Mouse (Mus musculus): ENCODE measurements around the gene Efcab7. TPM values are rescaled to one million over a fixed set of nuclear protein-coding genes. Genes with fewer than 3 reads are reported as not detected.

The Efcab7 gene
- polyA plus RNA-seq, 1 experiment from 2014 or later: 9.4 TPM

- Histone ChIP-seq H3K27me3 (replicated peaks) (no peaks in the 10 kb centered on the region), H3K9ac (peak within 1 kb of the TSS; percentile 92), H3K27ac (replicated peaks) (peak within 1 kb of the TSS; percentile 99), H3K36me3 (peaks cover 11% of the 10 kb centered on the region; the same call in 1 of the 2 replicates), H3K9me3 (no peaks in the 10 kb centered on the region), H3K4me3 (peak within 1 kb of the TSS; percentile 77), H3K4me2 (peak within 1 kb of the TSS; percentile 77), H3K4me1 (peaks cover 51% of the 10 kb centered on the region)
- ATAC-seq (ENCODE audit: extremely low read depth, insufficient number of reproducible peaks, low FRiP score, low TSS enrichment): peak; percentile 86
- WGBS: under 1% methylated on average over 55 of the region's 57 CpGs
These were observed 100.9 kb downstream of the Efcab7 start, which contains the start of gene Itgb3bp for GRCm38 (mm10) chr4:99929613-99930517. Gene Itgb3bp, minus strand, starts transcription at chr4:99929813.

GRCm38 (mm10) chr4:99930518-99931239, 101.7 kb downstream of the Efcab7 start:
- Histone ChIP-seq H3K4me3 (peak overlapping the region; percentile 77), H3K9me3 (no peaks in the 10 kb centered on the region), H3K36me3 (peaks cover 19% of the 10 kb centered on the region), H3K9ac (peak overlapping the region; percentile 92), H3K27me3 (replicated peaks) (no peaks in the 10 kb centered on the region), H3K27ac (replicated peaks) (peak overlapping the region; percentile 99), H3K4me2 (peak overlapping the region; percentile 77), H3K4me1 (peaks cover 56% of the 10 kb centered on the region)
- no peak for ATAC-seq (ENCODE audit: extremely low read depth, insufficient number of reproducible peaks, low FRiP score, low TSS enrichment)
- 28% methylated on average over 10 of the region's 10 CpGs for WGBS

GRCm38 (mm10) chr4:99931240-99931580, 102.2 kb downstream of the Efcab7 start:
- Histone ChIP-seq H3K4me3 (peak overlapping the region; percentile 77), H3K9ac (peak overlapping the region; percentile 92), H3K4me1 (peaks cover 56% of the 10 kb centered on the region), H3K27me3 (replicated peaks) (no peaks in the 10 kb centered on the region), H3K9me3 (no peaks in the 10 kb centered on the region), H3K27ac (replicated peaks) (peak overlapping the region; percentile 99), H3K4me2 (peak overlapping the region; percentile 77), H3K36me3 (peaks cover 24% of the 10 kb centered on the region)
- WGBS: 40% methylated on average over 11 of the region's 11 CpGs
- no peak for ATAC-seq (ENCODE audit: extremely low read depth, insufficient number of reproducible peaks, low FRiP score, low TSS enrichment)

GRCm38 (mm10) chr4:99931807-99932206, 102.8 kb downstream of the Efcab7 start:
- ATAC-seq (ENCODE audit: extremely low read depth, insufficient number of reproducible peaks, low FRiP score, low TSS enrichment): no peak
- Histone ChIP-seq H3K36me3 (peaks cover 30% of the 10 kb centered on the region), H3K9me3 (no peaks in the 10 kb centered on the region), H3K27ac (replicated peaks) (peak overlapping the region; percentile 99), H3K4me2 (peak overlapping the region; percentile 77), H3K4me3 (peak overlapping the region; percentile 77), H3K9ac (peak overlapping the region; percentile 92), H3K4me1 (peaks cover 56% of the 10 kb centered on the region), H3K27me3 (replicated peaks) (no peaks in the 10 kb centered on the region)
- 45% methylated on average over 4 of the region's 4 CpGs for WGBS

- Histone ChIP-seq H3K9me3 (no peaks in the 10 kb centered on the region), H3K27me3 (replicated peaks) (no peaks in the 10 kb centered on the region), H3K4me1 (peaks cover 51% of the 10 kb centered on the region), H3K27ac (replicated peaks) (no peak overlapping the region), H3K9ac (no peak overlapping the region), H3K4me3 (no peak overlapping the region), H3K4me2 (no peak overlapping the region), H3K36me3 (peaks cover 42% of the 10 kb centered on the region)
- no peak for ATAC-seq (ENCODE audit: extremely low read depth, insufficient number of reproducible peaks, low FRiP score, low TSS enrichment)
- WGBS: 78% methylated on average over 7 of the region's 7 CpGs
These were observed 105.9 kb downstream of the Efcab7 start for GRCm38 (mm10) chr4:99934859-99935258.

GRCm38 (mm10) chr4:99936278-99936677, 107.3 kb downstream of the Efcab7 start:
- Histone ChIP-seq H3K27me3 (replicated peaks) (no peaks in the 10 kb centered on the region), H3K9me3 (no peaks in the 10 kb centered on the region), H3K4me3 (no peak overlapping the region), H3K36me3 (peaks cover 46% of the 10 kb centered on the region), H3K9ac (no peak overlapping the region), H3K4me1 (peaks cover 56% of the 10 kb centered on the region), H3K27ac (replicated peaks) (no peak overlapping the region), H3K4me2 (no peak overlapping the region)
- WGBS: 88% methylated on average over 5 of the region's 5 CpGs
- ATAC-seq (ENCODE audit: extremely low read depth, insufficient number of reproducible peaks, low FRiP score, low TSS enrichment): no peak

GRCm38 (mm10) chr4:99939711-99940505, 110.9 kb downstream of the Efcab7 start:
- Histone ChIP-seq H3K9me3 (no peaks in the 10 kb centered on the region), H3K9ac (no peak overlapping the region), H3K27me3 (replicated peaks) (no peaks in the 10 kb centered on the region), H3K36me3 (peaks cover 35% of the 10 kb centered on the region), H3K4me1 (peaks cover 48% of the 10 kb centered on the region), H3K4me2 (no peak overlapping the region), H3K4me3 (no peak overlapping the region), H3K27ac (replicated peaks) (peak overlapping the region; percentile 8; the same call in 1 of the 2 replicates)
- WGBS: 46% methylated on average over 16 of the region's 16 CpGs
- ATAC-seq (ENCODE audit: extremely low read depth, insufficient number of reproducible peaks, low FRiP score, low TSS enrichment): no peak

GRCm38 (mm10) chr4:99941655-99942414, 112.8 kb downstream of the Efcab7 start:
- H3K9ac ChIP-seq: no peak overlapping the region
- peak overlapping the region; percentile 28; the same call in 1 of the 2 replicates for H3K27ac ChIP-seq (replicated peaks)
- H3K27me3 ChIP-seq (replicated peaks): no peaks in the 10 kb centered on the region
- no peak overlapping the region for H3K4me3 ChIP-seq
- no peak for ATAC-seq (ENCODE audit: extremely low read depth, insufficient number of reproducible peaks, low FRiP score, low TSS enrichment)
- peaks cover 20% of the 10 kb centered on the region for H3K36me3 ChIP-seq
- 44% methylated on average over 10 of the region's 10 CpGs for WGBS
- H3K9me3 ChIP-seq: no peaks in the 10 kb centered on the region
- H3K4me2 ChIP-seq: no peak overlapping the region
- peaks cover 45% of the 10 kb centered on the region for H3K4me1 ChIP-seq

- Histone ChIP-seq H3K9me3 (no peaks in the 10 kb centered on the region), H3K9ac (no peak overlapping the region), H3K4me3 (no peak overlapping the region), H3K27me3 (replicated peaks) (no peaks in the 10 kb centered on the region), H3K4me2 (no peak overlapping the region), H3K36me3 (peaks cover 8% of the 10 kb centered on the region), H3K27ac (replicated peaks) (no peak overlapping the region), H3K4me1 (peaks cover 34% of the 10 kb centered on the region)
- 67% methylated on average over 2 of the region's 2 CpGs for WGBS
- no peak for ATAC-seq (ENCODE audit: extremely low read depth, insufficient number of reproducible peaks, low FRiP score, low TSS enrichment)
These were observed 115.6 kb downstream of the Efcab7 start for GRCm38 (mm10) chr4:99944606-99945005.

GRCm38 (mm10) chr4:99945011-99945410, 116.0 kb downstream of the Efcab7 start:
- no peak for ATAC-seq (ENCODE audit: extremely low read depth, insufficient number of reproducible peaks, low FRiP score, low TSS enrichment)
- Histone ChIP-seq H3K4me2 (no peak overlapping the region), H3K27ac (replicated peaks) (no peak overlapping the region), H3K4me1 (peaks cover 30% of the 10 kb centered on the region), H3K36me3 (peaks cover 8% of the 10 kb centered on the region), H3K9me3 (no peaks in the 10 kb centered on the region), H3K9ac (no peak overlapping the region), H3K4me3 (no peak overlapping the region), H3K27me3 (replicated peaks) (no peaks in the 10 kb centered on the region)
- WGBS: 82% methylated on average over 7 of the region's 7 CpGs
